Mouse (Mus musculus): ENCODE measurements around the gene Oosp3. TPM values are rescaled to one million over a fixed set of nuclear protein-coding genes. Genes with fewer than 3 reads are reported as not detected.

Oosp3 gene
- polyA plus RNA-seq (2017; shearing (Covaris generic)) = not detected

GRCm38 (mm10) chr19:11696755-11697154, at the start of gene Oosp3:
TSS of gene Oosp3 (plus strand) at chr19:11697055.
- no peak for ATAC-seq

DNA sequence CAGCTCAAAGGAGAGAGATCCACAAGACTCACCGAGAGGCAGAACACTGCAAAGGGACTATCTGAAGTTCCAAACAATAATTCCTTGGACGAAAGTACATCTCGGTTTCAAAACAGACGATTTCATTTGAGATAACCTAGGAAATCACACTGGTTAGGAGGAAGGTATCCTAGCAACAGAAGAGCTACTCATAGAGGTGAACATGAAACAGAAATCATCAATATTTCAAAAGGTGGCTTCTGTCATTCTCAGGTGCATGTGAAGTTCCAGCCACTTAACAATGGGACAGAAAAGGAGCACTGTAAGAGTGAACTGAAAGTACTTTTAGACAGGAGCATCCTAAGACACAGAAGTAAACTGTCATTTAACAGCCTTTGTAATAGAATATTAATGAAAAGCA, 47.3 kb upstream of the Oosp3 start:
- ATAC-seq = no peak

DNA sequence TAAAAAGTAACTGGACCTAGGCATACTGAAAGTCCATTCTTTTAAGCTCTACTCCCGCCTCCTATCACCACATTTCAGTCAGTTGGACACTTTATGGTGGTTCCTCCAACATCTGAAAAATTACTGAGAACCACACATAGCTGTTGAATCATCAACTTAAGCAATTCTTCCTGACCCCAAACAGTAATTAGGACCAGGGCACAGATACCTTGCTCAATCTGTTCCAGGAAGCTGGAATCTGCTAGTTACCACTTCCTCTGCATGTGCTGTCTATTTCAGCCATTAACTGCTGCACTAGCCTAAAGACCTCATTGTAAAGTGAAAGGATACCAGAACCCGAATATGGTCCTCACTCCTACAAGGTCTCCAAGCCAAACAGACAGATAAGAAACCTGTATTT, 37.7 kb upstream of the Oosp3 start:
- no peak for ATAC-seq

- ATAC-seq = no peak
These were observed 36.4 kb upstream of the Oosp3 start, which contains the start of gene Oosp2 for GRCm38 (mm10) chr19:11660459-11660858. TSS of gene Oosp2 (minus strand) at chr19:11660559.

DNA sequence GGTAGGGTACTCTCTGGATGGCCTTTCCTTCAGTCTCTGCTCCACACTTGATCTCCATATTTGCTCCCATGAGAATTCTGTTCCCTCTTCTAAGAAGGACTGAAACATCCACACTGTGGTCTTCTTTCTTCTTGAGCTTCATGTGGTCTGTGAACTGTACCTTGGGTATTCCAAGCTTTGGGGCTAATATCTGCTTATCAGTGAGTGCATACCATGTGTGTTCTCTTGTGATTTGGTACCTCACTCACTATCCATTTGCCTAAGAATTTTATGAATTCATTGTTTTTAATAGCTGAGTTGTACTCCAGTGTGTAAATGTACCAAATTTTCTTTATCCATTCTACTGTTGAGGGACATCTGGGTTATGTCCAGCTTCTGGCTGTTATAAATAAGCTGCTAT, 35.3 kb upstream of the Oosp3 start:
- ATAC-seq = no peak

- no peak for ATAC-seq
These were observed 6.0 kb upstream of the Oosp3 start, which contains the start of gene Oosp1 for GRCm38 (mm10) chr19:11690839-11691238. TSS of gene Oosp1 (minus strand) at chr19:11691150.

GRCm38 (mm10) chr19:11691454-11691853, 5.4 kb upstream of the Oosp3 start:
- no peak for ATAC-seq

DNA sequence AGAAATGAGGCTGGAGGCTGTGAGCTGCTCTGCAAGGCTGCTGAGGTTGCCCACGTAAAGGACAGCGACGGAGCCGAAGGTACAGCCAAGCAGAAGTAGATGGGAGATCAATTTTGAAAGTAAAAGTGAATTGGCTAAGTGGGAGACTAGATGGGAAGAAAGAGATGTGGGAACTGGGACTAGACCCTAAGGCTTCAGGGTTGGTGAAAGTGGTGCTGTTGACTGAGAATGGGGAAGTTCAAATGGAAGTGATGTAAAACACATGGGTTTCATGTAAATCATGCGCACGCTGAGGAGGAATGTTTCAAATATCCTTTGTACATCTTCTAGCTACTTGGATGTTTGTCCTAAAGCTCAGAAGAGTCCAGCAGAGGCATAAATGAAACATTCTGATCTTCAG, 1.5 kb downstream of the Oosp3 start:
- ATAC-seq = no peak

GRCm38 (mm10) chr19:11712451-11712850, 15.6 kb downstream of the Oosp3 start:
- no peak for ATAC-seq

DNA sequence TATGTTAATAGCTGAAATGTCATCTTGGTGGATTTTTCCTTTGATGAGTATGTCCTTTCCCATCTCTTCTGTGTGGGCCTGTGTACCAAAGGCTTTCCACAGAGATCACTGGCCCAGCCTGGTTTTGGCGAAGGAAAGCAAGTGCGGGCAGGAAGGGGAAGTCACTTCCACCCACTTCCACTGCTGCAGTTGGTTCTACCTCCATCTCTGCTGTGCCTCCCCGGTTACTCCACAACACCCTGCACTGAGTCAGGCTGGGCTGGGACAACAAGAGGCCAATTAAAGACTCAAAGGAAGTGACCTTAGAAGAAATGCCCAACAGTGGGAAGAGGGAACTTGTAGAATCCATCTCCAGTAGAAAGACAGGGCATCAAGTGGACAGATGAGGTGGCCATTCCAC, 23.2 kb downstream of the Oosp3 start:
- no peak for ATAC-seq

DNA sequence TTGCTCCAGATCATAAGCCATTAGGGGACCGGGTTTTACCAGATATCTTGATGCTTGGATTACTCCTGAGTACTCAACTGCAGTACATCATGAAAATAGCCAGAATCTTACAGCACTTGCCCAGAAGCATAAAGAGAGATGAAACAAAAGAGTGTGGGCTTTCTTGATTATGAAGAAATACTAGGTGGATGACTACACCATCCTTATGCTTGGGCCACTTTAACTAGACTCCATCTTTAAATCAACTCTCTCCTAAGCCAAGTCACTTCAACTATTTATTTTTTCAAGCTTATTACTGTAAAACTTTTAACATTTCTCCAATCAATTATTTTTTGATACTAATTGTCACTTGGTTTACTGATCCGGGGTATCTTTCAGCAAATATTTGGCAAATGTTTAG, 27.0 kb downstream of the Oosp3 start:
- ATAC-seq = no peak

GRCm38 (mm10) chr19:11724275-11724674, 27.4 kb downstream of the Oosp3 start:
- no peak for ATAC-seq

DNA sequence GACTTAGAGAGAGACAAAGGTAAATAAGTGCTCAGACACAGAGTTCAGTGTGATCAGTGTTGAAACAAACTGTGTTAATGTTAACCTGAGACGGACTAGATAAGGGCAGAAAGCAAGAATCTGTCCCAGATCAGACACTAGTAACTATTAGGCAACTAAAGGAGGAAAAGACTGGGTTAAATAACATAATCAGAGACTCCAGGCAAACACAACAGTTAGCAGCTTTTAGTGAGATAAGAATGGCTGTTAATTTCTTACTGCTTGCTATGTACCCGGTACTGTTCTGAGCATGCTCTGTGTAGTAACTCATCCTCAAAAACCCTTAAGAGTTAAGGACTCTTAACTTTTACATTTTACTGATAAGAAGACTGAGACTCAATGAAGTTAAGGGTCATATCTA, 29.1 kb downstream of the Oosp3 start:
- ATAC-seq = no peak

GRCm38 (mm10) chr19:11727304-11727703, 30.4 kb downstream of the Oosp3 start:
- no peak for ATAC-seq

DNA sequence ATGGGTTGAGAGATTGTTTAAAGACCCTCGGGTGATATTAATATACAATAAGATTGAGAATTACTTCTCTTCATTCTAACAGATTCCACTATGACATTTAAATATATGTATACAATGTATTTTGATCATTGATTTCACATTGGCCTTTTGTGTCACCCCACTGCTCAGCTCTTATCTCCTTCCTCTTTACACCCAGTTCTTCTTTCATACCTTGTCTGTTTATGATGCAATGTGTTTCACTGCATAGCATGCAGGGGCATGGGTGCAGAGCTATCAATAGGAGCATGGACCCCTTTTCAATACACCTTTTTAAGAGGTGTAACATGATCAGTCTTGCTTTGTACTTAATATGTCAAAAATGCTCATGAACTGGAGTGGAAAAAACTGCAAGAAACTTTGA, 33.4 kb downstream of the Oosp3 start:
- ATAC-seq = no peak

DNA sequence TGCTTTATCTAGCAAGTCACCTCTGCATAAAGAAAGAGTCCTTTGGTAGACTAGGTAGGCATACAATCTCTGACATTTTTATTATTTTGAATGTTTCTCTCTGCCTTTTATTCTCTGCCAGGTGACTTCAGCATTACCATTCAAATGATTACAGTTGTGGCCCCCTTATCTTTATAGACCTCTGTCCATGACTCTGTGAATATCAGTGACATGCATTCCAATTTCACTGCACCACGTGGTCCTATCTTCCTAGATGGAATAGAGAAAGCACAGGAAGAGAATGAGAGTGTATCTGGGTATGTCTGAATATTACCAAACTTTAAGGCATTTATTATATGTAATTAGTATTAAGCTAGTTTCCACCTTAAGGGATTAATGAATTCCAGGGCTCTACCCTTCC, 39.6 kb downstream of the Oosp3 start:
- no peak for ATAC-seq

DNA sequence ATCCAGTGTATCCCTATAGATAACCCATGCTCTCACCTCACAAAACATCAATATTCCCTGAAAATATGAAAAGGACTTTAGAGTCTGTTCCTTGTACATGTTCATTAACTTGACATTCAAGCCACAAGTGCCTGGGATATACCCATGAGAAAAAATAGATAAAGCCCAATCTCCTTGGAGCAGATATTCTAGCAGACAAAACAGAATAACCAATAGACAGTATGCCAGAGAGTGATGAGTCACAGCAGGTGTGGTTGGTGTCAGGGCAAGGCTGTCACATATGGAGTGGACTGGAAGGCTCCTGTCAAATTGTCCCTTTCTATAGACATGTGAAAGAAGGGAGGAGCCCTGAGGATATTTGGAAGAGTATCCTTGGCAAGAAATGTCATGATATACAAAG, 48.8 kb downstream of the Oosp3 start:
- ATAC-seq = no peak

DNA sequence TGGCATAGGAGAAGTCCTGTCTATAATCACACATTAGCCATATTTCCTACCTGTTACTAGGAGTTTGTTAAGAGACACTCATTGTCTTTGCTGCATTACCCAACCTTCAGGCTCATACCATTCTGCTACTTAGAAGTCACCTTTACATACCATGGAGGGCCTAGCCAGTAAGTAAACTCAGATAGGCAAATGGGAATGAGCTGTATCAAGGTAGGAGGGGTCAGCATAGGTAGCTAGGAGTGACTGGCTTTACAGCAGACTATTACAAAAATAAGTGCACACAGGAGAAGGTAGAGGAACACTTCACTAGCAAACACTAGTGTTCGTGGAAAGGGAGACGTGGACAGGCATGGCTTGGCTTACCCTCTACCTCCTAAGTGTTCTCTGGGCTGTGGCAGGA, 50.4 kb downstream of the Oosp3 start, which contains the start of gene Gif:
TSS of gene Gif (plus strand) at position 257 of the 400 bp plus-strand sequence.
- no peak for ATAC-seq

Other genes starting within 250 kb of the Oosp3 start
- 10 to 100 TPM; 12.5 to 13.3 TPM for gene Ms4a6c, start 227.7 kb upstream of the Oosp3 start, polyA plus RNA-seq (2017; shearing (Covaris generic))
- 100 to 1,000 TPM; 497 to 564 TPM for gene Gm8369, start 211.1 kb upstream of the Oosp3 start, polyA plus RNA-seq (2017; shearing (Covaris generic))
- gene Ms4a6b, start 180.5 kb upstream of the Oosp3 start, polyA plus RNA-seq (2017; shearing (Covaris generic)) = 1,000 to 10,000 TPM; 1,243 to 1,295 TPM
- gene Ms4a4d, start 160.3 kb upstream of the Oosp3 start, polyA plus RNA-seq (2017; shearing (Covaris generic)) = 1 to 10 TPM; 4.1 to 4.9 TPM
- gene Ms4a6d, start 92.2 kb upstream of the Oosp3 start, polyA plus RNA-seq (2017; shearing (Covaris generic)) = 10 to 100 TPM; 14.3 to 14.9 TPM
- not detected for gene Ms4a2, start 73.3 kb upstream of the Oosp3 start, polyA plus RNA-seq (2017; shearing (Covaris generic))
- not detected for gene Ms4a3, start 56.2 kb upstream of the Oosp3 start, polyA plus RNA-seq (2017; shearing (Covaris generic))
- gene Oosp2, start 36.5 kb upstream of the Oosp3 start, polyA plus RNA-seq (2017; shearing (Covaris generic)) = not detected
- gene Oosp1, start 5.9 kb upstream of the Oosp3 start, polyA plus RNA-seq (2017; shearing (Covaris generic)) = not detected
- not detected for gene Gif, start 50.5 kb downstream of the Oosp3 start, polyA plus RNA-seq (2017; shearing (Covaris generic))
- gene Mrpl16, start 73.3 kb downstream of the Oosp3 start, polyA plus RNA-seq (2017; shearing (Covaris generic)) = 10 to 100 TPM; 51.5 to 52.4 TPM
- gene Stx3, start 122.3 kb downstream of the Oosp3 start, polyA plus RNA-seq (2017; shearing (Covaris generic)) = 1 to 10 TPM; 1.8 to 2.9 TPM
- gene Olfr1417, start 142.2 kb downstream of the Oosp3 start, polyA plus RNA-seq (2017; shearing (Covaris generic)) = not detected
- not detected for gene Olfr1418, start 164.0 kb downstream of the Oosp3 start, polyA plus RNA-seq (2017; shearing (Covaris generic))
- not detected for gene Olfr1419, start 178.1 kb downstream of the Oosp3 start, polyA plus RNA-seq (2017; shearing (Covaris generic))
- gene Olfr1420, start 189.5 kb downstream of the Oosp3 start, polyA plus RNA-seq (2017; shearing (Covaris generic)) = not detected
- 10 to 100 TPM; 14.5 to 15.9 TPM for gene Patl1, start 215.3 kb downstream of the Oosp3 start, polyA plus RNA-seq (2017; shearing (Covaris generic))